Mouse (Mus musculus) midbrain, embryonic 10.5 days (tissue): ENCODE measurements around the gene Scyl1. TPM values are rescaled to one million over a fixed set of nuclear protein-coding genes. Genes with fewer than 3 reads are reported as not detected.

Source experiments
- DNase-seq: peaks from one replicate; pipeline ENCODE4 v3.0.0-alpha.2; 2017; ENCODE audit warnings: low spot score
- H3K27ac ChIP-seq: fragments of 300-500 bp; sonication (generic); replicated peaks from 2 replicates; pipeline ENCODE4 v1.5.1; 2016; ENCODE audit warnings: mild to moderate bottlenecking
- H3K27me3 ChIP-seq: fragments of 300-500 bp; sonication (generic); 2 replicates; pipeline ENCODE4 v1.6.1; 2016; ENCODE audit warnings: low read depth, mild to moderate bottlenecking; ENCODE audit not compliant: poor library complexity, severe bottlenecking
- H3K36me3 ChIP-seq: fragments of 300-500 bp; sonication (generic); 2 replicates; pipeline ENCODE4 v1.6.1; 2016; ENCODE audit warnings: mild to moderate bottlenecking, moderate library complexity
- H3K4me1 ChIP-seq: fragments of 300-500 bp; sonication (generic); 2 replicates; pipeline ENCODE4 v1.6.1; 2016
- H3K4me3 ChIP-seq: fragments of 300-500 bp; sonication (generic); 2 replicates; pipeline ENCODE4 v1.5.1; 2016; ENCODE audit warnings: mild to moderate bottlenecking, moderate library complexity
- H3K9me3 ChIP-seq: fragments of 300-500 bp; sonication (generic); replicated peaks from 2 replicates; pipeline ENCODE4 v1.6.1; 2016; ENCODE audit warnings: mild to moderate bottlenecking
- WGBS: fragments of 180-500 bp; shearing (Covaris S2); methylation state at CpG from one replicate; pipeline ENCODE4 v1.1.7; 2016; 5-methylcytosine and 5-hydroxymethylcytosine counted together
- polyA plus RNA-seq: library from polyadenylated mRNA; unstranded; fragments of >200 nt; fragmentation: Nextera tagmentation; extraction: Ambion mirVana; gene quantifications from 2 replicates; pipeline ENCODE4 v1.2.1, GENCODE M21; 2016

The Scyl1 gene
- polyA plus RNA-seq, 1 experiment from 2014 or later = 68.3 TPM

- DNase-seq = peak; percentile 70
- under 1% methylated on average over 55 of the region's 55 CpGs for WGBS
- H3K4me1 ChIP-seq = peaks cover 52% of the 10 kb centered on the region
- no peaks in the 10 kb centered on the region for H3K9me3 ChIP-seq
- H3K27me3 ChIP-seq = peaks cover 87% of the 10 kb centered on the region
- H3K4me3 ChIP-seq = peak overlapping the region; percentile 68
- no peaks in the 10 kb centered on the region for H3K36me3 ChIP-seq
- peak overlapping the region; percentile 82 for H3K27ac ChIP-seq
Observed at GRCm38 (mm10) chr19:5741641-5742240, 29.5 kb downstream of the Scyl1 start.

DNA sequence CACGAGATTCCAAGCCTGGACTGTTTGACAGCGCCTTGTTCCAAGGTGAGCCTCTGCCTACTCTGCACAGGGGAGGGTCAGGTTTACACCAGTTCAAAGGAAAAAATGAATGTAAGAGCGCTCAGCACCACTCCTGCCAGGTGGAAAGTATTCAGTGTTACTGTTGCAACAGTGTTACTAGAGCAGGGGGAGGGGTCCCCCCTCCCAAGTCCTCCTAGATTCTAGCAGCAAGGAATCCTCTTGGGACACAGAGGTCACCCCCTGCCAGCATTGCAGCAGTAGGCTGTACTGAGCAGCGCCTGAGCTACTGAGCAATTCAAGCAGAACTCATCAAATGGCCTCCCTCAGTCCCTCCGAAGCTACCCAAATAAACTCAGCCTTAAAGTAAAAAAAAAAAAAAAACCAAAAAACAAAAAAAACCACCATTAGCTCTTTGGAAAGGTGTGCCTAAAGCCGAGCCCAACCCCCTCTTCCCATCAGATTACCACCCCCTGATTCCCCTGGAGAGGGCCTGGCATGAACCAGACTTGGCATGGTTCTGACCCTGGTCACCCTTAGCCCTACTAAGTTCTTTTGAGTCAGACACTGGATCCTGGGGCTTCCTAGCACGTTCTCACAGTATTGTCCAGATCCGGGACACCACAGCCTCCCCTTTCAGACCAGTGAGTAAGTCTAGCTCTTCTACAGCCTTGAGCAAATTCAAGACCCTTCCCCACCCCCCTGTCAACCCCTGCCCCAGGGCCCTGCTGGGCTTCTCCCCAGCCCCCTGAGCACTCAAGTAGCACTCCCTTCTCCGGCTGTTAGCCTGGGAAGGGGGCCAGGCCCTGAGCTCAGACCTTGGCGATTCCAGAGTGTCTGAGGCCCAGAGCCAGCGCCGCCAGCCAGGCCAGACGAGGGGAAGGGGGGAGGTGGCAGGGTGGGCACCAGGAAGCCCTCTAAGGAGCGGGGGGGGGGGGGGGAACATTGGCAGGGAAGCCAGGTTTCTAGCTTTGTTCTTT, 30.6 kb downstream of the Scyl1 start, which contains the start of gene Ltbp3:
Gene Ltbp3, plus strand, starts transcription at position 585 of the 998 bp plus-strand sequence.
- DNase-seq = no peak
- Histone ChIP-seq H3K4me3 (peak within 1 kb of the TSS; percentile 68), H3K27ac (peak within 1 kb of the TSS; percentile 82), H3K9me3 (no peaks in the 10 kb centered on the region), H3K4me1 (peaks cover 41% of the 10 kb centered on the region), H3K27me3 (peaks cover 82% of the 10 kb centered on the region), H3K36me3 (no peaks in the 10 kb centered on the region)
- WGBS = 14% methylated on average over 11 of the region's 14 CpGs

DNA sequence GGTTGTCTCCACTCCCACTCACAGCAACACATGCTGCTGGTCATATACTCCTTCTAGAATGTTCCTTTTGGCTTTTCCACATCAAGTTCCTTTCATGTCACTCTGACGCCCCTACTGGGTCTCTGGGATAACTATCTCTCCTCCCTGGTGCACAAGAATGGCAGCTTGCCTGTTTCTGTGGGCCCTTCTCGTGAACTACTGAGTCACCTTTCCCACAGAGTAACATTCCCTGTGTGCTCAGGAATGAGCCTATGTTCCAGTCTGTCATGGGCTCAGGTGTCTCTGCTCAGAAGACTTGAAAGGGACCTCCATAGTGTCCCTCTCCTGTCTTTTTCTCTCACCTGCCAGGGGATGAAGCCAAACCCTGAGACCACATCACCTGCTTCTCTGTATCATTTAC, 31.8 kb downstream of the Scyl1 start:
- peaks cover 80% of the 10 kb centered on the region for H3K27me3 ChIP-seq

DNA sequence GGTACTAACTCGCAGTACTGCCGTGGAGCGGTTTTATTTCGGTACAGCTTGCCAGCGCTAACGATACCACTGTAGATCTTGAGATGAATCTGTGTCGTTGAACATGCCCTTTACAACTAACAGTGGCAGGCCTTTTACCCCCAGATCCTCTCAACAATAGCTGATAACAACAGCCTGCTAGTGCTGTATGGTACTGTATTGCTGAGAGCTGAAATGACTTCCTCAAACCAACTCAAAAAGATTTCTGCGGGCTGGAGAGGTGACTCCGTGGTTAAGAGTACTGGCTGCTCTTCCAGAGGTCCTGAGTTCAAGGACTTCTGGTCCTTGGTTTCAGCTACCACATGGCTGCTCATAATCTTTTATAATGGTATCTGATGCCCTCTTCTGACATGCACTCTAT, 36.9 kb downstream of the Scyl1 start:
- Histone ChIP-seq H3K4me1 (peaks cover 26% of the 10 kb centered on the region), H3K9me3 (no peaks in the 10 kb centered on the region), H3K36me3 (peaks cover 6% of the 10 kb centered on the region; the same call in 1 of the 2 replicates), H3K27ac (no peak overlapping the region), H3K27me3 (peaks cover 29% of the 10 kb centered on the region), H3K4me3 (no peak overlapping the region)
- DNase-seq = no peak
- WGBS = 83% methylated on average over 9 of the region's 9 CpGs

More for the DNA sequence above, 31.8 kb downstream of the Scyl1 start:
- no peak for DNase-seq
- Histone ChIP-seq H3K9me3 (no peaks in the 10 kb centered on the region), H3K4me1 (peaks cover 34% of the 10 kb centered on the region), H3K36me3 (no peaks in the 10 kb centered on the region), H3K4me3 (no peak overlapping the region), H3K27ac (no peak overlapping the region)
- 56% methylated on average over 2 of the region's 2 CpGs for WGBS

- peaks cover 24% of the 10 kb centered on the region for H3K27me3 ChIP-seq
- H3K4me1 ChIP-seq = peaks cover 53% of the 10 kb centered on the region
- H3K4me3 ChIP-seq = peak overlapping the region; percentile 95
- DNase-seq = peak; percentile 97
- peaks cover 14% of the 10 kb centered on the region for H3K36me3 ChIP-seq
- no peaks in the 10 kb centered on the region for H3K9me3 ChIP-seq
- WGBS = under 1% methylated on average over 47 of the region's 47 CpGs
- H3K27ac ChIP-seq = peak overlapping the region; percentile 84
Observed at GRCm38 (mm10) chr19:5731264-5731978, 39.8 kb downstream of the Scyl1 start.

DNA sequence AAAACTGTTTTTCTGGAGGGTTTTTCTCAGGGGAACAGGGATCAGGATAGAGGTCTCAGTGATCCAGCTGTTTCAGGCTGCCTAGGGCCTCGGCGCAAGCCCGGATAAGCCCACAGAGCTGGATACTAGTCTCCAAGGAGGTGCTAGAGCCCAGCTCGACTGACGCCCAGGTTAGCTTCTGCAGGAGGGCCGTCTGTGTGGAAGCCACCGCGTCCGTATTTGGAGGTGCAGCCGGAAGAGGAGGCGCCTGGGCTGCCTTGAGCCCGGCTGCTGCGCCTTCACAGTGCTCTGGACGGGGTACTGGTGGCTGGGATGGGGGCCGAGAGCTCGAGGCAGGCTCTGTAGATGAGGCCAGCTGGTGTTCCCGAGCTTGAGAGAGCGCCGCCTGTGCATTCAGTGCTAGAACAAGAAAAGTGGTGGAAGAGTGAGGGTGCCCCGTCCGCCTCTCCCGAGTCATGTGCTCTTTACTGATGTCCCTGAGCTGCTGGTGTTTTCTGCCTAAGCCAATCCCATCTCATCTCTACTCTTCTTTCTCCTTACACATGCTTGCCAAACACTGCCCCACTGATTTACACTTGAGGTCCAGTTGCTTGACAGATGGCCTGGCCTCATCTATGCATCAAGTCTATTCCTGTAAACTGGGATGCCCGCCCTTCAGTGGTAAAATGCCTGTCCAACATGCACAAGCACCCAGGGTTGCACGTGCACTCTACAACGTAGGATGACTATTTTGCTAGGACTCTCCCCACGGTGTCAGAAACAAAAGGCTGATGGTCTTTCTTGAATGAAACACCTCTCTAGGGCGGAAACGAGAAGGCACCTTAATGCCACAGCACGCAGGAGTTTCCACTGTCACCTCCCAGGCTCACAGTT, 40.7 kb downstream of the Scyl1 start:
- peak overlapping the region; percentile 84 for H3K27ac ChIP-seq
- DNase-seq = no peak
- peaks cover 61% of the 10 kb centered on the region for H3K4me1 ChIP-seq
- H3K36me3 ChIP-seq = peaks cover 21% of the 10 kb centered on the region
- 77% methylated on average over 29 of the region's 29 CpGs for WGBS
- H3K27me3 ChIP-seq = peaks cover 27% of the 10 kb centered on the region
- H3K9me3 ChIP-seq = no peaks in the 10 kb centered on the region
- H3K4me3 ChIP-seq = peak overlapping the region; percentile 95

DNA sequence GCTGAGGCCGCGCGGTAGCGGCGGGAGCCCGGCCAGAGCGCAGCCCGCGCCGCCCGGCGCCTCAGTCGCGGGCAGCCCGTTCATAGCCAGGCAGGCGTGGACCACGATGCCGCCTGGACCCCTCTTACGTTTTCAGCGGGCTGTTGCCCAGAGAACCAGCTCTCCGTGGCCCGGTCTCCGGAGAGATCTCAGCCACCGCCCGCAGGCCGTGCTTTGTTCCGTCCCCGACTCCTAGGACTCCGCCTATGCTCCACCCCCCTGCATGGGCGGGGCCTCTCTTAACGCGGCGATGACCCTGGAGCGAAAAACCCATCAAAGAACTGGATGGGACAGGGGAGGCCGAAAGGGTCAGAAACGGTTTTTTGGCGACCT, 41.8 kb downstream of the Scyl1 start, which contains the start of gene Fam89b:
Gene Fam89b, minus strand, starts transcription at position 210 of the 372 bp plus-strand sequence.
- H3K36me3 ChIP-seq = peaks cover 32% of the 10 kb centered on the region
- H3K27ac ChIP-seq = peak within 1 kb of the TSS; percentile 97
- H3K4me3 ChIP-seq = peak within 1 kb of the TSS; percentile 95
- peaks cover 72% of the 10 kb centered on the region for H3K4me1 ChIP-seq
- H3K9me3 ChIP-seq = no peaks in the 10 kb centered on the region
- peaks cover 18% of the 10 kb centered on the region for H3K27me3 ChIP-seq
- peak; percentile 89 for DNase-seq
- under 1% methylated on average over 37 of the region's 37 CpGs for WGBS

DNA sequence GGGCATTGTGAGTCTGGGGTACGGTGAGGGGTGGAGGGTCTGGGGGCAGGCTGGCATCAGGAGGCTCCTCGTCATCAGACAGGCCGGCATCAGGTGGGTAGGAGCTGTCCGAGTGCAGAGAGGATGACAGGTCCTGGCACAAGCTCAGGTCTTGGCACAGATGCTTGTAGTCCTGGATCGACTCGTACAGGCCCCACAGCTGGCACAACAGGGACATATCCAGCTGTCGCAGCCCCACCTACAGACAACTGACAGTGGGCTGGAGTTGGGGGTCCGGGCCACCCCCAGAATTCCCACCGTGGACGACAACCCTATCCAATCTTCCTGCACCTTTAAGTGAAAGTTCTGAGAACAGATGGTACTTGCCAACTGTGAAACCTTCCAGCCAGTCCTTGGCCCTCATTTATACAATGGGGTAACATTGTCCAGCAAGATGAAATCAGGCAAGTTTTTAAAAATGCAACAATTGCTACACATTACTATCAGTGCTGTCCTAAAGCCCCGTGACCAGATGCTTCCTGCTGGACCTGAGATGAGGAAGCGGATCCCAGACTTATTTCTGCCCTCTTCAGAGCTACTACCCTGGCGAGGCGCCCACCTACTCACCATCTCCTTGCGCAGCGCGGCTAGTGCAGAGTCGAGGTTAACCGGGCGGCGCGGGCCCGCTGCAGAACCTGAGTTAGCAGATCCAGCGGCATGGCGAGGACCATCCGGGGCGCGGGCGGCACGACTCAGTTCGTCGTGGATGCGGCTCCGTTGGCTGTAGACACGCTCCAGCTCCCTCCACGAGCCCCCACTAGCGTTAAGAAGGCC, 42.4 kb downstream of the Scyl1 start:
- peaks cover 72% of the 10 kb centered on the region for H3K4me1 ChIP-seq
- peaks cover 18% of the 10 kb centered on the region for H3K27me3 ChIP-seq
- H3K4me3 ChIP-seq = peak overlapping the region; percentile 95
- H3K36me3 ChIP-seq = peaks cover 38% of the 10 kb centered on the region
- WGBS = 14% methylated on average over 37 of the region's 37 CpGs
- DNase-seq = no peak
- H3K27ac ChIP-seq = peak overlapping the region; percentile 97
- H3K9me3 ChIP-seq = no peaks in the 10 kb centered on the region

DNA sequence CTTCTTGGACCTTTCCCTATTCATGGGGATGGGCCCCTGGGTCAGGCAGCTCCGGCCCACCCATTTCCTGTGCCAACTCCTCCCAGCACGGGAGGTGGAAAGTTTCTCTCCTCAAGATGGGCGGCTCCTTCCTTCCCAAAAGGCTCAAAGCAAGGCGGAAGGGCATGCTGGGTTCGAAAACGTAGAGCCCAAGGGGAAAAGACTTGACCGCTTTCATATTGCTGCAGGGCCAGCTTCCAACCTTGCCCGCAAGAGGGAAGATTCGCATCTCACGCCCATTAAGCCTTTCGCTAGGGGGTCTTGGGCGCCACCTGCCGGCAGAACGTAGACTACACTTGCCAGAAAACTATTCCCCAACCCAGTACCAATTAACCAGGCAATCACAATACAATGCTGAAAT, 43.5 kb downstream of the Scyl1 start:
- Histone ChIP-seq H3K4me1 (peaks cover 72% of the 10 kb centered on the region), H3K4me3 (peak overlapping the region; percentile 95), H3K27ac (peak overlapping the region; percentile 97), H3K9me3 (no peaks in the 10 kb centered on the region), H3K36me3 (peaks cover 46% of the 10 kb centered on the region), H3K27me3 (peaks cover 18% of the 10 kb centered on the region)
- WGBS = 6% methylated on average over 14 of the region's 14 CpGs
- DNase-seq = peak; percentile 86

DNA sequence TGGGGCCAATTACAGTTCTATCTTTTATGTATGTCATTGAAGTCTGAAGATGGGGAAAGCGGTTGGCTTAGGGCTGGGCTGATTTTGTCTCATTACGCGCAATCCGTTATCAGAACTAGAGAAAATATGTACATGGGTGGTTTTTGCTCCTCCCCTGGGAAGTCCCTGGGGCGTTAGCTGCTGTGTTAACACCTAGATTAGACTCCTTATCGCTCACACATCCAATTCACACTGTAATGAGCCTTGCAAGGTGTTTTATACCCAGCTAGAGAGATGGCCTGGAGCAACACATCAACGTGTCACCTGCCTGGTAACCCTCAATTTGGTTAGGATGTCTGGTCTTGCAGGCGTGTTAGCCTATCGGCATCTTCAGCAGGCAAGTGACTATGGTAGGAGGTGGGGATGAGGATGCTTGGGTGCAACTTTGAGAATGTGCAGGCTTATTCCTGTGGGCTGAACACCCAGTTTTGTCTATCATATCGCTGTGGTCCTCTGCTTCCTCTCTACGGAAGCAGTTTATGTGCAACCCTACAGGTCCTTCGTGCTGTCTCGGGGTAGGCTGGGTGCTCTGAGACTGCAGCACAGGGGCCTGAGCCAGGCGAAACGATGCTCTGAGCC, 44.1 kb downstream of the Scyl1 start:
- Histone ChIP-seq H3K9me3 (no peaks in the 10 kb centered on the region), H3K4me3 (peak overlapping the region; percentile 95), H3K27me3 (peaks cover 18% of the 10 kb centered on the region), H3K4me1 (peaks cover 71% of the 10 kb centered on the region), H3K27ac (peak overlapping the region; percentile 97; the same call in 1 of the 2 replicates), H3K36me3 (peaks cover 53% of the 10 kb centered on the region)
- no peak for DNase-seq
- 84% methylated on average over 15 of the region's 15 CpGs for WGBS
